Mouse (Mus musculus) G1E (cell line): ENCODE results near the gene Fam243.

ENCODE experiments used
- CTCF ChIP-seq: IDR thresholded peaks from 2 replicates; pipeline ENCODE4 v1.5.1; 2012; ENCODE audit warnings: low read depth, low read length, inconsistent platforms, mixed read lengths
- GATA1 ChIP-seq: IDR thresholded peaks from 2 replicates; pipeline ENCODE4 v1.6.1; 2012; ENCODE audit warnings: borderline replicate concordance, low read length, inconsistent platforms, mixed read lengths
- GATA2 ChIP-seq: IDR thresholded peaks from 2 replicates; pipeline ENCODE4 v1.6.1; 2012; ENCODE audit warnings: low read depth, low read length, inconsistent platforms, borderline replicate concordance
- TAL1 ChIP-seq: conservative IDR thresholded peaks from 2 replicates; pipeline ENCODE4 v1.6.1; 2012; ENCODE audit warnings: low read depth, low read length, inconsistent platforms, mixed read lengths

- peak; percentile 66 for TF ChIP-seq CTCF
- no peak for TF ChIP-seq GATA1
- TF ChIP-seq TAL1 = no peak
- TF ChIP-seq GATA2 = no peak
These were observed 34.6 kb downstream of the Fam243 start for GRCm38 (mm10) chr16:92286609-92287008.
